Mouse (Mus musculus): ENCODE results near the gene Kera. TPM values are rescaled to one million over a fixed set of nuclear protein-coding genes. Genes with fewer than 3 reads are reported as not detected.

The Kera gene
- polyA plus RNA-seq, 1 experiment from 2014 or later: 0.13 TPM

GRCm38 (mm10) chr10:97591685-97592084 lies 15.0 kb upstream of the Kera start:
- Histone ChIP-seq H3K27ac (ENCODE audit: low read depth, low read length) (no peak overlapping the region), H3K4me1 (ENCODE audit: control insufficient read depth, insufficient read depth, low read length) (no peaks in the 10 kb centered on the region), H3K27me3 (ENCODE audit: control insufficient read depth, insufficient read depth, low read length) (no peaks in the 10 kb centered on the region), H3K4me3 (ENCODE audit: low read depth, low read length) (no peak overlapping the region), H3K9me3 (ENCODE audit: control insufficient read depth, low read length) (no peaks in the 10 kb centered on the region), H3K4me2 (ENCODE audit: low read depth) (no peak overlapping the region), H3K36me3 (ENCODE audit: control insufficient read depth, insufficient read depth, low read length) (no peaks in the 10 kb centered on the region), H3K9ac (ENCODE audit: low read length) (no peak overlapping the region)
- ATAC-seq (ENCODE audit: insufficient read depth, low FRiP score, low TSS enrichment) (no peak), DNase-seq (ENCODE audit: low spot score) (no peak)
- 73% methylated on average over 3 of the region's 3 CpGs for WGBS

- Histone ChIP-seq H3K9me3 (ENCODE audit: control insufficient read depth, low read length) (no peaks in the 10 kb centered on the region), H3K4me2 (ENCODE audit: low read depth) (no peak overlapping the region), H3K27ac (ENCODE audit: low read depth, low read length) (no peak overlapping the region), H3K4me1 (ENCODE audit: control insufficient read depth, insufficient read depth, low read length) (no peaks in the 10 kb centered on the region), H3K4me3 (ENCODE audit: low read depth, low read length) (no peak overlapping the region), H3K9ac (ENCODE audit: low read length) (no peak overlapping the region), H3K27me3 (ENCODE audit: control insufficient read depth, insufficient read depth, low read length) (no peaks in the 10 kb centered on the region), H3K36me3 (ENCODE audit: control insufficient read depth, insufficient read depth, low read length) (no peaks in the 10 kb centered on the region)
- ATAC-seq (ENCODE audit: insufficient read depth, low FRiP score, low TSS enrichment) (no peak), DNase-seq (ENCODE audit: low spot score) (peak; percentile 12)
- WGBS: 86% methylated on average over 1 of the region's 1 CpGs
Observed at GRCm38 (mm10) chr10:97595680-97596079, 11.0 kb upstream of the Kera start.

GRCm38 (mm10) chr10:97601744-97602143 lies 4.9 kb upstream of the Kera start:
- DNase-seq (ENCODE audit: low spot score): no peak
- no peak overlapping the region for H3K4me3 ChIP-seq (ENCODE audit: low read depth, low read length)
- no peak overlapping the region for H3K4me2 ChIP-seq (ENCODE audit: low read depth)
- no peak for ATAC-seq (ENCODE audit: insufficient read depth, low FRiP score, low TSS enrichment)
- H3K27ac ChIP-seq (ENCODE audit: low read depth, low read length): no peak overlapping the region
- no peaks in the 10 kb centered on the region for H3K9me3 ChIP-seq (ENCODE audit: control insufficient read depth, low read length)
- WGBS: 76% methylated on average over 4 of the region's 4 CpGs
- H3K27me3 ChIP-seq (ENCODE audit: control insufficient read depth, insufficient read depth, low read length): no peaks in the 10 kb centered on the region
- no peaks in the 10 kb centered on the region for H3K4me1 ChIP-seq (ENCODE audit: control insufficient read depth, insufficient read depth, low read length)
- no peak overlapping the region for H3K9ac ChIP-seq (ENCODE audit: low read length)
- no peaks in the 10 kb centered on the region for H3K36me3 ChIP-seq (ENCODE audit: control insufficient read depth, insufficient read depth, low read length)

DNA sequence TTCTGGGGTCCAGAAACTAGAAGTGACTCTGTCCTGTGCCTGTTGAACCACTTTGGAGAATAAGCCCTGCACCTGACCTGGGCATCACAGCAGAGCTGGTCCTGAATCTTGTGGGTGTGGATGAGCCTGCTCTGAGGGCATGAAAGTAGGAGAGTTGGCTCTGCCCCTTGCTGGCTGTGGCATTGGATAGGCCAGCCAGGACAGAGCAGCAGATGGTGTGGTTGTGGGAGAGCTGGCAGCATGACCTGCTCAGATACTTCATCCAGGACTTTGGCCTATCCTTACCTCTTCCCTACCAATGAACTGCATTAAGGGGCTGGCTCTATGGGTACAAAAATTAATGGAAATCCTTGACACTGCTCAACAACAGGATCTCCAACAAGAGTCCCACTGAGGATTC lies 3.4 kb upstream of the Kera start:
- no peaks in the 10 kb centered on the region for H3K27me3 ChIP-seq (ENCODE audit: control insufficient read depth, insufficient read depth, low read length)
- H3K4me1 ChIP-seq (ENCODE audit: control insufficient read depth, insufficient read depth, low read length): no peaks in the 10 kb centered on the region
- DNase-seq (ENCODE audit: low spot score) (no peak), ATAC-seq (ENCODE audit: insufficient read depth, low FRiP score, low TSS enrichment) (no peak)
- H3K27ac ChIP-seq (ENCODE audit: low read depth, low read length): no peak overlapping the region
- H3K9me3 ChIP-seq (ENCODE audit: control insufficient read depth, low read length): no peaks in the 10 kb centered on the region
- H3K4me2 ChIP-seq (ENCODE audit: low read depth): no peak overlapping the region
- H3K4me3 ChIP-seq (ENCODE audit: low read depth, low read length): no peak overlapping the region
- H3K9ac ChIP-seq (ENCODE audit: low read length): no peak overlapping the region
- no peaks in the 10 kb centered on the region for H3K36me3 ChIP-seq (ENCODE audit: control insufficient read depth, insufficient read depth, low read length)

GRCm38 (mm10) chr10:97622328-97622727 lies 15.6 kb downstream of the Kera start:
- Histone ChIP-seq H3K4me2 (ENCODE audit: low read depth) (no peak overlapping the region), H3K9me3 (ENCODE audit: control insufficient read depth, low read length) (no peaks in the 10 kb centered on the region), H3K27ac (ENCODE audit: low read depth, low read length) (no peak overlapping the region), H3K27me3 (ENCODE audit: control insufficient read depth, insufficient read depth, low read length) (no peaks in the 10 kb centered on the region), H3K4me1 (ENCODE audit: control insufficient read depth, insufficient read depth, low read length) (no peaks in the 10 kb centered on the region), H3K9ac (ENCODE audit: low read length) (no peak overlapping the region), H3K36me3 (ENCODE audit: control insufficient read depth, insufficient read depth, low read length) (no peaks in the 10 kb centered on the region), H3K4me3 (ENCODE audit: low read depth, low read length) (no peak overlapping the region)
- ATAC-seq (ENCODE audit: insufficient read depth, low FRiP score, low TSS enrichment) (no peak), DNase-seq (ENCODE audit: low spot score) (no peak)
- whole genome bisulfite sequencing: 87% methylated on average over 1 of the region's 1 CpGs

DNA sequence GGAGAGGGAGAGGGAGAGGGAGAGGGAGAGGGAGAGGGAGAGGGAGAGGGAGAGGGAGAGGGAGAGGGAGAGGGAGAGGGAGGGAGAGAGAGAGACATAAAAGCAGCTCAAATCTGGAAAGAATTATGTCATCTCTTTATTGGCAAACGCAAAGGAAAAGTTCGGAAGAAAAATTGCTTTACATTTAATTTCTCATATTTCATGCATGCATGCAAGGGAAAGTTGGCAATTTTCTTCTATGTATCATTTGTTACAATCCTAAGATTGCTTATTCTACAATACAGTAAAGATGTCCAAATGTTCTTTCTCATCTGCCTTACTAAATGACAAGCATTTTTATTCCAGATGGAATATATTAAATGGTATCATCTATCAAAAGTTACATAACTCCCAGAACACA lies 17.7 kb downstream of the Kera start:
- H3K4me1 ChIP-seq (ENCODE audit: control insufficient read depth, insufficient read depth, low read length): no peaks in the 10 kb centered on the region
- 47% methylated on average over 2 of the region's 2 CpGs for WGBS
- H3K27me3 ChIP-seq (ENCODE audit: control insufficient read depth, insufficient read depth, low read length): no peaks in the 10 kb centered on the region
- H3K4me3 ChIP-seq (ENCODE audit: low read depth, low read length): no peak overlapping the region
- no peaks in the 10 kb centered on the region for H3K9me3 ChIP-seq (ENCODE audit: control insufficient read depth, low read length)
- no peak overlapping the region for H3K4me2 ChIP-seq (ENCODE audit: low read depth)
- DNase-seq (ENCODE audit: low spot score) (no peak), ATAC-seq (ENCODE audit: insufficient read depth, low FRiP score, low TSS enrichment) (no peak)
- no peak overlapping the region for H3K27ac ChIP-seq (ENCODE audit: low read depth, low read length)
- H3K36me3 ChIP-seq (ENCODE audit: control insufficient read depth, insufficient read depth, low read length): no peaks in the 10 kb centered on the region
- H3K9ac ChIP-seq (ENCODE audit: low read length): no peak overlapping the region

GRCm38 (mm10) chr10:97625116-97625515 lies 18.4 kb downstream of the Kera start:
- no peak overlapping the region for H3K27ac ChIP-seq (ENCODE audit: low read depth, low read length)
- DNase-seq (ENCODE audit: low spot score): no peak

DNA sequence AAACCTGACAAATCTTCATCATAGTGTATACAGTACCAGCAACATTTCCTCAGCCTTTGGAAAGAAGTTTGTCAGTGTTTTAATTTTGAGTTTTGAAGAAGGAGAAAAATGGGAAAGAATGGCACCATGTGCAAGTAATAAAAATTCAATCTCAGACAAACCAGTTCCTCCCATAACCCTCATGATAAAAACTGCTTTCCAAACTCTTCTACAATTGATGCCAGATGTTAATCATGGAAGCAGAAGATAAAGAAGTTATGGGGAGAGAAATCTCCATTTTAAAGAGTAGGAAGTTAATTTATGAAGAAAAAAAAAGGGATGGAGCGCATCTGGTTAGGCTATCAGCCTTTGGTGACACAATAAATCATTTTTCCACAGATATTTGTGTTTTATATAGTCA lies 19.9 kb downstream of the Kera start:
- Histone ChIP-seq H3K4me2 (ENCODE audit: low read depth) (no peak overlapping the region), H3K9me3 (ENCODE audit: control insufficient read depth, low read length) (no peaks in the 10 kb centered on the region), H3K36me3 (ENCODE audit: control insufficient read depth, insufficient read depth, low read length) (no peaks in the 10 kb centered on the region), H3K27ac (ENCODE audit: low read depth, low read length) (no peak overlapping the region), H3K27me3 (ENCODE audit: control insufficient read depth, insufficient read depth, low read length) (no peaks in the 10 kb centered on the region), H3K4me1 (ENCODE audit: control insufficient read depth, insufficient read depth, low read length) (no peaks in the 10 kb centered on the region), H3K9ac (ENCODE audit: low read length) (no peak overlapping the region), H3K4me3 (ENCODE audit: low read depth, low read length) (no peak overlapping the region)
- 74% methylated on average over 1 of the region's 1 CpGs for WGBS
- ATAC-seq (ENCODE audit: insufficient read depth, low FRiP score, low TSS enrichment): no peak
- no peak for DNase-seq (ENCODE audit: low spot score)

More at GRCm38 (mm10) chr10:97625116-97625515, 18.4 kb downstream of the Kera start:
- H3K36me3 ChIP-seq (ENCODE audit: control insufficient read depth, insufficient read depth, low read length): no peaks in the 10 kb centered on the region
- ATAC-seq (ENCODE audit: insufficient read depth, low FRiP score, low TSS enrichment): no peak
- no peaks in the 10 kb centered on the region for H3K9me3 ChIP-seq (ENCODE audit: control insufficient read depth, low read length)
- H3K4me3 ChIP-seq (ENCODE audit: low read depth, low read length): no peak overlapping the region
- no peak overlapping the region for H3K4me2 ChIP-seq (ENCODE audit: low read depth)
- H3K27me3 ChIP-seq (ENCODE audit: control insufficient read depth, insufficient read depth, low read length): no peaks in the 10 kb centered on the region
- no peak overlapping the region for H3K9ac ChIP-seq (ENCODE audit: low read length)
- 53% methylated on average over 4 of the region's 4 CpGs for WGBS
- no peaks in the 10 kb centered on the region for H3K4me1 ChIP-seq (ENCODE audit: control insufficient read depth, insufficient read depth, low read length)

- no peak for DNase-seq (ENCODE audit: low spot score)
- ATAC-seq (ENCODE audit: insufficient read depth, low FRiP score, low TSS enrichment): no peak
- Histone ChIP-seq H3K36me3 (ENCODE audit: control insufficient read depth, insufficient read depth, low read length) (no peaks in the 10 kb centered on the region), H3K4me3 (ENCODE audit: low read depth, low read length) (no peak overlapping the region), H3K27me3 (ENCODE audit: control insufficient read depth, insufficient read depth, low read length) (no peaks in the 10 kb centered on the region), H3K9ac (ENCODE audit: low read length) (no peak overlapping the region), H3K4me1 (ENCODE audit: control insufficient read depth, insufficient read depth, low read length) (no peaks in the 10 kb centered on the region), H3K27ac (ENCODE audit: low read depth, low read length) (no peak overlapping the region), H3K4me2 (ENCODE audit: low read depth) (no peak overlapping the region), H3K9me3 (ENCODE audit: control insufficient read depth, low read length) (no peaks in the 10 kb centered on the region)
- WGBS: 92% methylated on average over 3 of the region's 3 CpGs
Observed at GRCm38 (mm10) chr10:97631061-97631460, 24.4 kb downstream of the Kera start.
